Mouse (Mus musculus): ENCODE data around the gene Gripap1. TPM values are rescaled to one million over a fixed set of nuclear protein-coding genes. Genes with fewer than 3 reads are reported as not detected.
"Not testable (repeated sequence)": the region's sequence is repeated elsewhere in the genome, so short reads cannot be mapped to it uniquely, and the experiment has no call there.

Gripap1 gene
- polyA plus RNA-seq, 1 experiment from 2014 or later = 76.5 TPM

DNA sequence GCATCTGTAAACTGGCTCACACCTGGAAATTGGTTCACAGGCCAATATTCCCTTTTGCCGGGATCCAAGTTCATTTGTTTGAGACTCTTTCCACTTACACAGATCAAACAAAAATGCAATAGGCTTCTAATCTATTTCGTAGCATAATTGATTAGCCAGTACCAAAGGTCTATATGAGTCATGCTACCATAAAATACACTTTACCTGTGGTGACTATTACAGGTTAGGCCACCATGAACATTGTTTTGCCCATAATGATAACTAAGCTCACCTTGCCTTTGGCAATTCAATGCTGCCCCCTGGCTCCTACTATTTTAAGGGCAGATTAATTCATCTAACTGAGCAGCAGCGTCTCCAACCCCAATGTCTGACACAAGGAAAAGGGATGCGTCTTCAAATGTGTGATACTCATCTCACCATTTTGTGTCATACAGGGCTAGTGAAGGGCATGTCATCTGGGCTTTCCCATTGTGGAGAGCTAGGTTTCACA, 6.9 kb upstream of the Gripap1 start:
- no peaks in the 10 kb centered on the region for H3K27me3 ChIP-seq
- no peak overlapping the region for H3K9ac ChIP-seq (replicated peaks)
- no peak for ATAC-seq
- H3K4me1 ChIP-seq (replicated peaks) = no peaks in the 10 kb centered on the region
- 84% methylated on average over 4 of the region's 4 CpGs for WGBS
- H3K27ac ChIP-seq = no peak overlapping the region
- H3K9me3 ChIP-seq = no peaks in the 10 kb centered on the region
- H3K4me3 ChIP-seq (replicated peaks) = no peak overlapping the region
- no peaks in the 10 kb centered on the region for H3K36me3 ChIP-seq
- H3K4me2 ChIP-seq (replicated peaks) = no peak overlapping the region

DNA sequence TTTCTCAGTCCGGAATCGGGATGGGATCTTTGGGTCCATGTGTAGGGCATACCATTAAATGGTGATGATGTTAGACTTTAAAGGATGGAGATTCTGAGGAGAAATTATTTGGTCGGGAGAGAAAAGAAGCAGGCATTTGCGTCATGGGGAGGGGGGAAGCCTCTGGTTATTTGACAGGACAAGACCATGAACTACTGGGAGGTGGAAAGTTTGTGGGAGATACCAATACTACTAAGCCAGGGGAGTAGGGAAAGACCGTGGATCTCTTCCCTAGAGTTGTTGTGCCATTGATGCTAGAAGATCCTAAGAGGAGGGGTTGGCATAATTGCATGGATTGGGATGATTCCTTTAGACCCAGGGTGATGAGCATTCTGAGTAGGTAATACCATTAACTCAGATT, 744 bp downstream of the Gripap1 start:
- peaks cover 10% of the 10 kb centered on the region; the same call in 1 of the 2 replicates for H3K36me3 ChIP-seq

DNA sequence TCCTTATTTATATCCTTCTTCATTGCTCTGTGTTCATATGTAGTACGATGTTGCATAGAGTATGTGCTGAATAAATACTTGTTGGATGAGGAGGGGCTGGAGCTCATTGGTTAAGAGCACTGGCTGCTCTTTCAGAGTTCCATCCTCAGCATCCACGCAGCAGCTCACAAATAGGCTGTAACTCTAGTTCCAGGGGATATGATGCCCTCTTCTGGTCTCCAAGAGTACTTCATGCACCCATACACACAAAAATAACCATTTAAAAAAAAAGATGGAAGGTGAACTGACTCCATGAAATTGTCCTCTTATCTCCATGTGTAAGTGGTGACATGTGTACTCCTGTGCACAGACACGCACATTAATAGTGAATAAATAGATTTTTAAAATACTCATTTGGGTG, 3.8 kb downstream of the Gripap1 start:
- Histone ChIP-seq H3K9ac (replicated peaks) (no peak overlapping the region), H3K4me3 (replicated peaks) (no peak overlapping the region), H3K4me1 (replicated peaks) (peaks cover 10% of the 10 kb centered on the region), H3K27me3 (no peaks in the 10 kb centered on the region), H3K27ac (no peak overlapping the region), H3K36me3 (peaks cover 15% of the 10 kb centered on the region; the same call in 1 of the 2 replicates), H3K4me2 (replicated peaks) (no peak overlapping the region), H3K9me3 (no peaks in the 10 kb centered on the region)
- no peak for ATAC-seq
- 56% methylated on average over 3 of the region's 3 CpGs for WGBS

More for the DNA sequence above, 744 bp downstream of the Gripap1 start:
- peak overlapping the region; percentile 57 for H3K4me3 ChIP-seq (replicated peaks)
- peaks cover 10% of the 10 kb centered on the region for H3K4me1 ChIP-seq (replicated peaks)
- H3K9ac ChIP-seq (replicated peaks) = peak overlapping the region; percentile 72
- H3K4me2 ChIP-seq (replicated peaks) = peak overlapping the region; percentile 65
- peak; percentile 8; the same call in 1 of the 2 replicates for ATAC-seq
- 18% methylated on average over 5 of the region's 5 CpGs for WGBS
- H3K9me3 ChIP-seq = no peaks in the 10 kb centered on the region
- 0 out of 2 replicates have a peak overlapping the region, but pooled peaks have one; percentile 36 for H3K27ac ChIP-seq
- no peaks in the 10 kb centered on the region for H3K27me3 ChIP-seq

DNA sequence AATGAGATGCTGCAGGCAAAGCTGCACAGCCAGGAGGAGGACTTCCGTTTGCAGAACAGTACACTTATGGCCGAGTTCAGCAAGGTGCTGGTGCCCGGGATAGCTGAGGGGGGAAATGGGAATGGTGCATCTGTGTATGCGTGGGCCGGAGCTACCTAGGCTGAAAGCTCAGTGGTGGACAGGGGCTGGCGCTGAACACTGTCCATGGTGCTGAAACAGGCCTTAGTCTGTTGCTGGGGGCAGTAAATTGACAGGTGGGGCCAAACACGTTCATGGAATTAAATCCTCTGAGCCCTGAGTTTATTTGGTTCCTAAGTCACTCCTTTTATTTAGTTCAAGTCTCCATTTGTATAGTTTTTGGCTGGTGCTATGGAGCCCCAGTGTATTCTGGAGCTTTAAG, 5.5 kb downstream of the Gripap1 start:
- ATAC-seq = no peak
- Histone ChIP-seq H3K9ac (replicated peaks) (no peak overlapping the region), H3K4me3 (replicated peaks) (no peak overlapping the region), H3K4me1 (replicated peaks) (peaks cover 10% of the 10 kb centered on the region), H3K27ac (no peak overlapping the region), H3K36me3 (peaks cover 24% of the 10 kb centered on the region), H3K9me3 (no peaks in the 10 kb centered on the region), H3K27me3 (no peaks in the 10 kb centered on the region), H3K4me2 (replicated peaks) (no peak overlapping the region)
- 36% methylated on average over 7 of the region's 7 CpGs for WGBS

DNA sequence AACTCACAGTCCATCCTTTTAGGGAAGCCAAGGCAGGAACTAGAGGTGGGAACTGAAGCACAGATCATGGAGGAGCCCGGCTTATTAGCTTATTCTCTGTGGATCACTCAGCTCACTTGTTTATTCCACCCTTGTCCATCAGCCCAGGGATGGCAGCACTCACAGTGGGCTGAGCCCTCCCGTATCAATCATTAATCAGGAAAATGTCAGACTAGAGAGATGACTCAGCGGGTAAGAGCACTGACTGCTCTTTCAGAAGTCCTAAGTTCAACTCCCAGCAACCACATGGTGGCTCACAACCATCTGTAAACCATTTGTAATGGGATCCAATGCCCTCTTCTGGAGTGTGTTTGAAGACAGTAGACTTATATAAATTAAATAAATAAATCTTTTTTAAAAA, 7.8 kb downstream of the Gripap1 start:
- 81% methylated on average over 3 of the region's 3 CpGs for WGBS
- Histone ChIP-seq H3K4me3 (replicated peaks) (no peak overlapping the region), H3K36me3 (peaks cover 37% of the 10 kb centered on the region), H3K4me1 (replicated peaks) (no peaks in the 10 kb centered on the region), H3K9me3 (no peaks in the 10 kb centered on the region), H3K27me3 (no peaks in the 10 kb centered on the region), H3K4me2 (replicated peaks) (no peak overlapping the region), H3K27ac (no peak overlapping the region), H3K9ac (replicated peaks) (no peak overlapping the region)
- no peak for ATAC-seq

DNA sequence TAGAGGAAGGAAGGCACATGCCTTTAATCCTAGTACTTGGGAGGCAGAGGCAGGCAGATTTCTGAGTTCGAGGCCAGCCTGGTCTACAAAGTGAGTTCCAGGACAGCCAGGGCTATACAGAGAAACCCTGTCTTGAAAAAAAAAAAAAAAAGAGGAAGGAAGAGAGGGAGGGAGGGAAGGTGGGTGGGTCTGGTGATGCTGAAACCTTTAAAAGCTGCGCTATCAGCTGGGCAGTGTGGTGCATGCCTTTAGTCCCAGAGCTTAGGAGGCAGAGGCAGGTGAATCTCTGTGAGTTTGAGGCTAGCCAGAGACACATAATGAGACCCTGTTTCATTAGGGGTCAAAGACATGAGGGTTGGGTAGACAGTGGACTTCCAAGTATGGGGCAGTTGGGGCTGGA, 12.6 kb downstream of the Gripap1 start:
- H3K36me3 ChIP-seq = peaks cover 51% of the 10 kb centered on the region
- not testable (repeated sequence) for H3K27me3 ChIP-seq; ATAC-seq; H3K4me3 ChIP-seq (replicated peaks); H3K9ac ChIP-seq (replicated peaks); H3K4me1 ChIP-seq (replicated peaks); H3K9me3 ChIP-seq; H3K27ac ChIP-seq; H3K4me2 ChIP-seq (replicated peaks)
- 96% methylated on average over 2 of the region's 2 CpGs for WGBS

DNA sequence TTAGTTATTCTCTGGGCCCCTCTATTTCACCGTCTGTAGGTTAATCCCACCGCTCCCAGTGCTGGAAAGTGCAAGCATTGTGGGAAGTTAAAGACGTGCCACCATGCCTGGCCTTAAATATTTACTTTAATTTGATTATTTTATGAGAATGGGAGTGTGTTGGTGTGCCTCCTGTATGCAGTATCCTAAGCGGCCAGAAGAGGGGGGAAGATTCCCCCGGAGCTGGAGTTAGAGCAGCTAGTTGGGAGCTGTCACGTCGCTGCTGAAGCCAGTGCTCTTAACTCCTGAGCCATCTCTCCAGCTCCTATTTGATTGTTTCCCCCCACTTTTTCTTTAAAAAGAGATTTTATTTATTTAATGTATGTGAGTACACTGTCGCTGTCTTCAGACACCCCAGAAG, 25.5 kb downstream of the Gripap1 start:
- H3K9me3 ChIP-seq; ATAC-seq; H3K4me1 ChIP-seq (replicated peaks); H3K27ac ChIP-seq; H3K4me2 ChIP-seq (replicated peaks); H3K4me3 ChIP-seq (replicated peaks); H3K27me3 ChIP-seq; H3K9ac ChIP-seq (replicated peaks): not testable (repeated sequence)
- WGBS = 54% methylated on average over 8 of the region's 8 CpGs
- peaks cover 84% of the 10 kb centered on the region for H3K36me3 ChIP-seq

DNA sequence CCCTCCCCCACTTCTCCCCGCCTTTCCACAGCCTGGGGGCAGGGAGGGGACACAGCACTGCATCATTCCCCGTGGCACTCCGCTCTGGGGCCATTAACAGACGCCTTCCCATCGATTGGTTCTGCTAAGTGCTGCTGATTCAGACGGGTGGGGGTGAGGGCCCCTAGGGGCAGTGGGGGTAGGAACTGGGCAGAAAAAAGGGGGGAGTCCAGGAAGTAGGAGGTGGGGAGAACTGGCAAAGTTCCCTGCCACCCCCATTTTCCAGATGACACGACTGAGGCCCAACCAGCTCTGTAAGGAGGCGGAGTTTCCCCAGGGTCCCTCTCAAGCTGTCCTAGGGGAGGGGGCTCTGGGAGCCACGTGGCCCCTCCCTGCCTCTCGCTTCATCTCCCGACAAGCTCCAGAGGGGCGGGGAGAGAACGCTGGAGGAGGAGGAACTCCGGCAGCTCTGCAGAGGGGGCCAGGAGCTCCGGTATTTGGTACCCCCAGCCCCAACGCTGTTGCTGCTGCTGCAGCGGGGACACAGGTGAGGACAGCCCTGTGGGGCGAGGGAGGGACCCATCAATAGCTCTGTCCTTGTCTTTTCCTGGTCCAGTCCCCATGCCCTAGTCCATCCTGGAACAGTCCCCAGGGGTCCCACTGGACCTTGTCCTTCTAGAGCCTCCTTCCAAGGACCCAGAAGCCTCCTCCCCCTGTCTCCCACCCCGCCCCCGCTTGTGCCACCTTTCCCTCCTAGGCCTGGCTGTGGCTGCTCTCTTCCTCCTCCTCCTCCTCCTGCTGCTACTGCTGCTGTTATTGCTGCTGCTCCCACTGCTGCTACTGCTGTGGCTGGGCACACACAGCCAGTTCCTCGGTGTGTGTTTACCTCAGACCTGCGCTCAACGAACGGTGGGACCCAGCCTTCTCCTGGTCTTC, 32.6 kb downstream of the Gripap1 start, which contains the start of gene Kcnd1:
Gene Kcnd1, plus strand, starts transcription at position 425 of the 915 bp plus-strand sequence.
- H3K27me3 ChIP-seq = no peaks in the 10 kb centered on the region
- H3K4me1 ChIP-seq (replicated peaks) = peaks cover 5% of the 10 kb centered on the region; the same call in 1 of the 2 replicates
- H3K27ac ChIP-seq = no peak within 1 kb of the TSS
- 24% methylated on average over 19 of the region's 24 CpGs for WGBS
- no peaks in the 10 kb centered on the region for H3K9me3 ChIP-seq
- H3K4me3 ChIP-seq (replicated peaks) = peak within 1 kb of the TSS; percentile 34
- peak; percentile 79 for ATAC-seq
- H3K36me3 ChIP-seq = peaks cover 27% of the 10 kb centered on the region
- peak within 1 kb of the TSS; percentile 50 for H3K4me2 ChIP-seq (replicated peaks)
- peak within 1 kb of the TSS; percentile 48; the same call in 1 of the 2 replicates for H3K9ac ChIP-seq (replicated peaks)

DNA sequence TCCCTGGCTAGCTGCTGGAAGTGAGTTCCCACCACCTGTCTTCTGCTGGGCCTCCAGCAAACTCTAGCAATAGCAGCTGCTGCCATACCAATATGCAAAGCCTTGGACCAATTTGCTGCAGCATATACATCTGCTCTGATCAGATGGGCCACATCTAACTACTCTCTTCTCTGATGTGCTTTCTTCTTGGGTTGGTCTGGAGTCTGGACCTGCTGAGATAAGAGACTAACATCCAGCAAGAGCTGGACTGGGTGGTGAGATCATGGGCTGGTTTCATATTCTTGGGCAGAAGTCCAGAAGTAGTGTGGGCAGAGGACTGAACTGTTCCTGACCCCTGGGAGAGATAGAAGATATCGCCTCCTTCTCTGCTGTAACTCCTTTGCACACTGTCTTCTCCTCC, 47.6 kb downstream of the Gripap1 start:
- H3K4me1 ChIP-seq (replicated peaks) = no peaks in the 10 kb centered on the region
- no peak for ATAC-seq
- WGBS = 82% methylated on average over 1 of the region's 1 CpGs
- H3K4me3 ChIP-seq (replicated peaks) = no peak overlapping the region
- no peak overlapping the region for H3K4me2 ChIP-seq (replicated peaks)
- H3K27me3 ChIP-seq = no peaks in the 10 kb centered on the region
- H3K9ac ChIP-seq (replicated peaks) = no peak overlapping the region
- H3K9me3 ChIP-seq = no peaks in the 10 kb centered on the region
- no peaks in the 10 kb centered on the region for H3K36me3 ChIP-seq
- no peak overlapping the region for H3K27ac ChIP-seq

DNA sequence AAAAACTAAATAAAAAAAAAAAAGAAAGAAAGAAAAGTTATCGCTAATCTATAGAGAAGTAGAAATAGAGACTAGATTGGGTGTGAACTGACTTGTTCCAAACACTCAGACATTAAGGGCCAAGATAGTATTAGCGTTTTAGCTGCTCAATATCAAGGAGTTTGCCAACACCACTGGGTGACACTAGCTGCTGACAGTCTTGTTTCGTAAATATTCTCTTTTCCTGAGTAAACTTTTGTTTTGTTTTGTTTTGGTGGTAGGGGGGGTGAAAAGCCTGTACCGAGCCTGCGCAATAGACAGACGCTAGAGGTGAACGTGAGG, 51.2 kb downstream of the Gripap1 start:
- Histone ChIP-seq H3K27ac (no peak overlapping the region; the same call in 1 of the 2 replicates), H3K4me1 (replicated peaks) (peaks cover 31% of the 10 kb centered on the region), H3K27me3 (no peaks in the 10 kb centered on the region), H3K9me3 (no peaks in the 10 kb centered on the region), H3K4me3 (replicated peaks) (peak overlapping the region; percentile 76), H3K9ac (replicated peaks) (no peak overlapping the region), H3K36me3 (no peaks in the 10 kb centered on the region), H3K4me2 (replicated peaks) (peak overlapping the region; percentile 78)
- WGBS = 25% methylated on average over 7 of the region's 7 CpGs
- no peak for ATAC-seq

DNA sequence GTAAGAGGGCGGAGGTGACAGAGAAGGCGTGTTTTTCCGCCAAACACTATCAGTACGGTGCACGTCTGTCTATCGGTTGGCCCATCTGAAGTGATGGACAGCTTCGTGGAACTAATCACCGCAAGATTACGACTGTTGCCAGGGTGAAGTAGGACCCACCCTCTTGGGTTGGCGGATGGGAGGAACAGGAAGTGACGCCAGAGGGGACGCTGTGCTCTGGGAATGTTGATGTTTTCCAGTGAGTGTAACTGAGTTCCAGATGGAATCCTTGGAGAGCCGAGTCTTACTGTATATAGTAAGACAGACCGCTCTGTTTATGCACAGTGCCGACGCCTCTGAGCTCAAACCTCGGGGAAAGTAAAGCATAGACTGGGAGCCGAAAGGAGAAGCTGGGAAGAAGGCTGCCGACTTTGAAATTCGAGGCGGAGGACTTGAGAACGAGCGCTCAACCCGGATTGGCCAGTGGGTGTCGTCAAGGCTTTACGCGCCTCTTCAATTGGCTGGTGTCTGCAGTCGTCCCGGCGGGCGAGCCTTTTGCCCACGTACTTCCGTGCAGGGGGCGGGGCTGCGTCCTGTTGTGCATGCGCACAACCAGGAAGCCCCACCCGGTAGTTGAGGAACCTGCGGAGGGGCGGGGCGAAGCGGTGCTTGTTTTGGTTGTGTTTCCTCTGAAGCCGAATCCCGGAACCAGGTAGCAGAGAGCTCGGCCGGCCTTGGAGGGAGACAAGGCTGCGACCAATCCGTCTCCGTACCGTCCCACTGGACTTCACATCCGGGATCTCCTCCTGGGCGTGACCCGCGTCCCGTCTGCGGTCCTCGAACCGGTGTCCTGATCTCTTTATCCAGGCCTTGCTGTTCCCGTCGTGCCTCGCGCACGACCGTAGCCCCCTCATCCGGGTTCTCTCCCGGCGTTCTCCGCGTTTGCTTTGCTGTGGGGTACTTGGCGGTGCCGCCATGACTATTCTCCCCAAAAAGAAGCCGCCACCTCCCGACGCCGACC, 51.9 kb downstream of the Gripap1 start, which contains the start of gene Otud5:
Gene Otud5, plus strand, starts transcription at position 202 of the 1,000 bp plus-strand sequence.
- 22% methylated on average over 73 of the region's 74 CpGs for WGBS
- peak within 1 kb of the TSS; percentile 84 for H3K27ac ChIP-seq

More for the DNA sequence above, 51.9 kb downstream of the Gripap1 start, which contains the start of gene Otud5:
- H3K9me3 ChIP-seq = no peaks in the 10 kb centered on the region
- H3K27me3 ChIP-seq = no peaks in the 10 kb centered on the region
- peak within 1 kb of the TSS; percentile 76 for H3K4me3 ChIP-seq (replicated peaks)
- peak within 1 kb of the TSS; percentile 89 for H3K9ac ChIP-seq (replicated peaks)
- ATAC-seq = peak; percentile 99
- peak within 1 kb of the TSS; percentile 78 for H3K4me2 ChIP-seq (replicated peaks)
- peaks cover 34% of the 10 kb centered on the region for H3K4me1 ChIP-seq (replicated peaks)
- no peaks in the 10 kb centered on the region for H3K36me3 ChIP-seq
